Mouse (Mus musculus): Measurements from ENCODE around the gene Il13ra1. TPM values are rescaled to one million over a fixed set of nuclear protein-coding genes. Genes with fewer than 3 reads are reported as not detected.

Il13ra1 gene
- polyA plus RNA-seq (2015; fragmentation: Nextera tagmentation; extraction: Ambion mirVana): 10.7 TPM in 2 replicates

DNA sequence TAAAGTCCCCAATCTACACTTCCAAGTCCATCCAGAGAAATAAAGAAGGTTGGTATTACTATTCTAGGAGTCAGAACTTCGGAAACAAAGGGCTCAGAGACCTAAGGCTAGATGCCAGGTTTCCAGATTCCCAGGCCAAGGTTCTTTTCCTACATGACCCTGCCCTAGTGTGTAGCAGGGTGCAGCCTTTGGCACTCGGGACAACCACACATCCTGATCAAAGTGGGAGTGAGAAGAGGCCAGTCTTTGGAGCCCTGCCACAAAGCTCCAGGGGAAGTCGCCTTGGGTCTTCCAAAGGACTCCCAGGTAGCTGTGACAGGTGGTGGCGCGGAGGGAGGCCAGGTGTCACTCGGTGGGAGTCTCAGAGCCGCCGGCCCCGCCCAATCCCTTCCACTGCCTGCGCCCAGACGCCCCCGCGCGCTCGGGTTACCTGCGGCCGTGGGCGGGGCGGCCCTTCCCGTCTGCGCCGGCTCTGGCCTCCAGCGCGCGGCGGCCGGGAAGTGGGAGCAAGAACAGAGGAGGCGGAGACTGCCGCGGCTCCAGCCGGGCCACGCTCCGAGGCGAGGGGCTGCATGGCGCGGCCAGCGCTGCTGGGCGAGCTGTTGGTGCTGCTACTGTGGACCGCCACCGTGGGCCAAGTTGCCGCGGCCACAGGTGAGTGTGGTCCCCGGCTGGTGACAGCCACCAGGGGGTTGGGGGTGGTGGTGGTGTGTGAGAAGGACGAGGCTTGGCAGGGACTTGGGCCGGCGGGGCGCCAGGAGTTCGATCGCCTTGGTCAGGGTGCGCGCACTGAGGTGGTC, at the start of gene Il13ra1:
Gene Il13ra1 (plus strand): TSS at position 489 of the 800 bp plus-strand sequence.

DNA sequence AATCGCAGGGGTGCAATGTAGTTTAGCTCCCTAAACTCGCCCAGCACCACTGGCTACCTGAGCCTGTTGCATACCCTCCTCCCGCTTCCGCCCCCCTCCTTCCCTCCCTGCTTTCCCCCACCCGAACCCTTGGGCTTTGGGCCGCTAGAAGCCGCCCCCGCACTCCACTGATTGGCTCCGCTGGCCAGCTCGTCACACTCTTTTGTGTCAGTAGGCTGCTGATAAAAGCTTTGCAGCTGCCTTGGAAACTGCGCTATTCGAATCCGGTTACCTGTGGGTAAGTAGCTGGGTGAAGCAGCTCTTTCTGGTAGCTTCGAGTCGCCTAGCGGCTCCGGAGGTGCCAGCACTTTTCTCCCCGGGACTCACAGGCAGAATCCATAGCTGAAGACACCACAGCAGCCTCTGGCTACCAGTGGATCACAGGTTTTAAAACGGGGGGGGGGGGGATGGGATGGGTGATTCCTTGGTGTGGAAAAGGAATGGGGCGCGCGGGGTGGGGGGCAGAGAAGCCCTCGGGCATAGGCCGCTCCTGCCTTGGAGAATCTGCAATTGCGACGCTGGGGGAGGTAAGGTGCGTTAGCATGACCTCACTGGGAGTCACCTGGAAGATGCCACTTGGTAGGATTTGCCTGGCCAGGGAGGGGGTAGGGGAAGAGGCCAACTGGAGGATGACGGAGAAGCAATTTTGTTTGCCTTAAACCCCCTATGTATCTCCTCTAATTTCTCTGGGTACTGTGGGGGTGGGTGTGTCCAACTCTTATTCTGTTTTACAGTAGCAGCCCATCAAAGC, 84.0 kb downstream of the Il13ra1 start, which contains the start of gene Zcchc12:
Gene Zcchc12 (plus strand): TSS at position 169 of the 790 bp plus-strand sequence.

Other genes starting within 250 kb of the Il13ra1 start
- 7.0 and 11.6 TPM in 2 replicates for gene Dock11, start 223.3 kb upstream of the Il13ra1 start, polyA plus RNA-seq (2015; fragmentation: Nextera tagmentation; extraction: Ambion mirVana)
- gene Zcchc12, start 83.8 kb downstream of the Il13ra1 start, polyA plus RNA-seq (2015; fragmentation: Nextera tagmentation; extraction: Ambion mirVana): 21.3 and 54.8 TPM in 2 replicates
- 0.24 and 0.55 TPM in 2 replicates for gene Lonrf3, start 216.2 kb downstream of the Il13ra1 start, polyA plus RNA-seq (2015; fragmentation: Nextera tagmentation; extraction: Ambion mirVana)